Comparison of ENCODE assay signal across 25 mouse cellular contexts in the genomic region with DNA sequence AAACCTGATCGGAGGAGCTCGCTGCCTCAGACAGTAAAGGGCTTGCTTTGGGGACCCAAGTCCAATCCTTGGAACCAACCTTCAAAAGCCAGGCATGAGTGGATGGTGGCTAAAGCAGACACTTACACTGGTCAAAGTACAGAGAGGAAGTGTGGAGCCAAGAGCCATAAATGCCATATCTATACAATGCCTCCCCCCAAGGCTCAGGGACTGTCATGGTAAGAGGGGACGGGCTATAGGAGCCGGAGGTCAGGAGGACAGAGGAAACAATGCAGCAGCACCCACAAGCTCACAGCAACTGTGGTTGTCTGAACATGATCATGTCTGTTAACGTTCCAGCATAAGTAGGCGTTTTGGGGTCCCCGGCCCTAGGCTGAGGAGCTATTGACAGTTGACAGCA. TPM values are rescaled to one million over a fixed set of nuclear protein-coding genes. Genes with fewer than 3 reads are reported as not detected.
"Had no signal": no experiment of that assay in that cellular context is flagged by ENCODE, and none has a peak within 500 bp of the region (broad histone marks: within the 10 kb centered on the region; RNA-seq: fewer than 3 reads in every experiment).

No protein-coding gene starts in this region.

- H3K27ac ChIP-seq: liver, embryonic 15.5 days; lung, embryonic 15.5 days; macrophage; neural tube, embryonic 13.5 days; neural tube, embryonic 15.5 days had no signal

- H3K36me3 ChIP-seq: liver, embryonic 15.5 days; lung, embryonic 15.5 days; neural tube, embryonic 13.5 days; neural tube, embryonic 15.5 days had no signal

- H3K27me3 ChIP-seq: lung, embryonic 15.5 days; neural tube, embryonic 15.5 days had no signal

- H3K4me2 ChIP-seq: liver, embryonic 15.5 days; lung, embryonic 15.5 days; midbrain, embryonic 11.5 days; neural tube, embryonic 13.5 days; neural tube, embryonic 15.5 days had no signal

- H3K4me3 ChIP-seq: liver, embryonic 15.5 days; lung, embryonic 15.5 days; megakaryocyte, embryonic 14.5 days; myocyte; neural tube, embryonic 13.5 days; neural tube, embryonic 15.5 days had no signal

- H3K9me3 ChIP-seq: liver, embryonic 15.5 days; lung, embryonic 15.5 days; megakaryocyte, embryonic 14.5 days; neural tube, embryonic 13.5 days; neural tube, embryonic 15.5 days had no signal

- H3K4me1 ChIP-seq: liver, embryonic 15.5 days; neural tube, embryonic 13.5 days; neural tube, embryonic 15.5 days had no signal

- DNase-seq: liver, postnatal 0 days; lung, adult 2 months; lung, postnatal 14 days; lung, postnatal 36 days; midbrain, embryonic 14.5 days; right cerebral cortex, postnatal 14 days; spleen, adult 18-20 months; thymus, adult 18-20 months; thymus, postnatal 14 days; thymus, postnatal 36 days had no signal

- H3K9ac ChIP-seq: liver, embryonic 15.5 days; liver, postnatal 0 days; lung, embryonic 15.5 days; neural tube, embryonic 13.5 days; neural tube, embryonic 15.5 days had no signal

- ATAC-seq: liver, postnatal 0 days; lung, postnatal 0 days had no signal

RNA-seq across cellular contexts. Expression of gene Gm9999, which starts 41.1 kb away (rescaled TPM):
- total RNA-seq: megakaryocyte progenitor cell, adult 5-6 weeks; midbrain, postnatal 0 days had no signal
- polyA plus RNA-seq: liver, embryonic 15.5 days; liver, postnatal 0 days; lung, adult 2 months; lung, embryonic 15.5 days; lung, postnatal 0 days; macrophage; midbrain, embryonic 11.5 days; midbrain, embryonic 14.5 days; midbrain, postnatal 0 days; myocyte; neural tube, embryonic 11.5 days; neural tube, embryonic 13.5 days; neural tube, embryonic 15.5 days; stomach, embryonic 14.5 days; stomach, embryonic 16.5 days; thymus, postnatal 0 days had no signal
